Mouse (Mus musculus): ENCODE measurements around the gene Cryzl1. TPM values are rescaled to one million over a fixed set of nuclear protein-coding genes. Genes with fewer than 3 reads are reported as not detected.

Gene Cryzl1
- polyA plus RNA-seq (2012; ENCODE audit: insufficient read depth, insufficient read length, missing spikeins) = 41.2 and 41.5 TPM in 2 replicates

GRCm38 (mm10) chr16:91728123-91729065 lies at the start of gene Cryzl1:
Cryzl1 (minus strand) TSS chr16:91728975.
- peak within 1 kb of the TSS; percentile 76 for H3K4me3 ChIP-seq (ENCODE audit: insufficient read depth, low read depth, low read length)
- peak within 1 kb of the TSS; percentile 84 for H3K27ac ChIP-seq (replicated peaks; ENCODE audit: low read depth, low read length)
- peaks cover 9% of the 10 kb centered on the region; the same call in 1 of the 2 replicates for H3K4me1 ChIP-seq (ENCODE audit: control insufficient read depth, insufficient read depth, insufficient read length, low read length)

- no peak overlapping the region for H3K27ac ChIP-seq (replicated peaks; ENCODE audit: low read depth, low read length)
- no peak overlapping the region for H3K4me3 ChIP-seq (ENCODE audit: insufficient read depth, low read depth, low read length)
- H3K4me1 ChIP-seq (ENCODE audit: control insufficient read depth, insufficient read depth, insufficient read length, low read length) = peaks cover 6% of the 10 kb centered on the region
Observed at GRCm38 (mm10) chr16:91772586-91772985, 43.8 kb upstream of the Cryzl1 start.

GRCm38 (mm10) chr16:91771334-91771733 lies 42.6 kb upstream of the Cryzl1 start:
- no peak overlapping the region for H3K27ac ChIP-seq (replicated peaks; ENCODE audit: low read depth, low read length)
- H3K4me3 ChIP-seq (ENCODE audit: insufficient read depth, low read depth, low read length) = no peak overlapping the region
- H3K4me1 ChIP-seq (ENCODE audit: control insufficient read depth, insufficient read depth, insufficient read length, low read length) = peaks cover 12% of the 10 kb centered on the region

GRCm38 (mm10) chr16:91770662-91771061 lies 41.9 kb upstream of the Cryzl1 start:
- Histone ChIP-seq H3K4me3 (ENCODE audit: insufficient read depth, low read depth, low read length) (no peak overlapping the region), H3K27ac (replicated peaks; ENCODE audit: low read depth, low read length) (no peak overlapping the region)

GRCm38 (mm10) chr16:91769911-91770310 lies 41.1 kb upstream of the Cryzl1 start:
- Histone ChIP-seq H3K4me1 (ENCODE audit: control insufficient read depth, insufficient read depth, insufficient read length, low read length) (peaks cover 17% of the 10 kb centered on the region), H3K4me3 (ENCODE audit: insufficient read depth, low read depth, low read length) (no peak overlapping the region), H3K27ac (replicated peaks; ENCODE audit: low read depth, low read length) (no peak overlapping the region)

More at GRCm38 (mm10) chr16:91770662-91771061, 41.9 kb upstream of the Cryzl1 start:
- peaks cover 17% of the 10 kb centered on the region for H3K4me1 ChIP-seq (ENCODE audit: control insufficient read depth, insufficient read depth, insufficient read length, low read length)

GRCm38 (mm10) chr16:91768586-91768985 lies 39.8 kb upstream of the Cryzl1 start:
- peaks cover 20% of the 10 kb centered on the region for H3K4me1 ChIP-seq (ENCODE audit: control insufficient read depth, insufficient read depth, insufficient read length, low read length)
- no peak overlapping the region for H3K27ac ChIP-seq (replicated peaks; ENCODE audit: low read depth, low read length)
- no peak overlapping the region for H3K4me3 ChIP-seq (ENCODE audit: insufficient read depth, low read depth, low read length)

- H3K4me1 ChIP-seq (ENCODE audit: control insufficient read depth, insufficient read depth, insufficient read length, low read length) = peaks cover 23% of the 10 kb centered on the region
- peak overlapping the region; percentile 77 for H3K27ac ChIP-seq (replicated peaks; ENCODE audit: low read depth, low read length)
- no peak overlapping the region for H3K4me3 ChIP-seq (ENCODE audit: insufficient read depth, low read depth, low read length)
Observed at GRCm38 (mm10) chr16:91767165-91767701, 38.5 kb upstream of the Cryzl1 start.

GRCm38 (mm10) chr16:91765816-91766210 lies 37.0 kb upstream of the Cryzl1 start:
- no peak overlapping the region for H3K27ac ChIP-seq (replicated peaks; ENCODE audit: low read depth, low read length)
- H3K4me1 ChIP-seq (ENCODE audit: control insufficient read depth, insufficient read depth, insufficient read length, low read length) = peaks cover 23% of the 10 kb centered on the region

GRCm38 (mm10) chr16:91765121-91765815 lies 36.5 kb upstream of the Cryzl1 start:
- H3K4me3 ChIP-seq (ENCODE audit: insufficient read depth, low read depth, low read length) = no peak overlapping the region
- no peak overlapping the region for H3K27ac ChIP-seq (replicated peaks; ENCODE audit: low read depth, low read length)
- H3K4me1 ChIP-seq (ENCODE audit: control insufficient read depth, insufficient read depth, insufficient read length, low read length) = peaks cover 23% of the 10 kb centered on the region

More at GRCm38 (mm10) chr16:91765816-91766210, 37.0 kb upstream of the Cryzl1 start:
- H3K4me3 ChIP-seq (ENCODE audit: insufficient read depth, low read depth, low read length) = no peak overlapping the region

GRCm38 (mm10) chr16:91764414-91764813 lies 35.6 kb upstream of the Cryzl1 start:
- peaks cover 23% of the 10 kb centered on the region for H3K4me1 ChIP-seq (ENCODE audit: control insufficient read depth, insufficient read depth, insufficient read length, low read length)
- H3K4me3 ChIP-seq (ENCODE audit: insufficient read depth, low read depth, low read length) = no peak overlapping the region
- H3K27ac ChIP-seq (replicated peaks; ENCODE audit: low read depth, low read length) = no peak overlapping the region

- Histone ChIP-seq H3K4me1 (ENCODE audit: control insufficient read depth, insufficient read depth, insufficient read length, low read length) (peaks cover 23% of the 10 kb centered on the region), H3K4me3 (ENCODE audit: insufficient read depth, low read depth, low read length) (no peak overlapping the region), H3K27ac (replicated peaks; ENCODE audit: low read depth, low read length) (no peak overlapping the region)
Observed at GRCm38 (mm10) chr16:91763975-91764374, 35.2 kb upstream of the Cryzl1 start.

GRCm38 (mm10) chr16:91762476-91762875 lies 33.7 kb upstream of the Cryzl1 start:
- H3K4me3 ChIP-seq (ENCODE audit: insufficient read depth, low read depth, low read length) = no peak overlapping the region
- H3K27ac ChIP-seq (replicated peaks; ENCODE audit: low read depth, low read length) = no peak overlapping the region
- peaks cover 17% of the 10 kb centered on the region for H3K4me1 ChIP-seq (ENCODE audit: control insufficient read depth, insufficient read depth, insufficient read length, low read length)

- Histone ChIP-seq H3K27ac (replicated peaks; ENCODE audit: low read depth, low read length) (no peak overlapping the region), H3K4me3 (ENCODE audit: insufficient read depth, low read depth, low read length) (no peak overlapping the region), H3K4me1 (ENCODE audit: control insufficient read depth, insufficient read depth, insufficient read length, low read length) (peaks cover 17% of the 10 kb centered on the region)
Observed at GRCm38 (mm10) chr16:91761761-91762160, 33.0 kb upstream of the Cryzl1 start.

- peaks cover 12% of the 10 kb centered on the region for H3K4me1 ChIP-seq (ENCODE audit: control insufficient read depth, insufficient read depth, insufficient read length, low read length)
- H3K4me3 ChIP-seq (ENCODE audit: insufficient read depth, low read depth, low read length) = no peak overlapping the region
- no peak overlapping the region for H3K27ac ChIP-seq (replicated peaks; ENCODE audit: low read depth, low read length)
Observed at GRCm38 (mm10) chr16:91761202-91761601, 32.4 kb upstream of the Cryzl1 start.

- H3K27ac ChIP-seq (replicated peaks; ENCODE audit: low read depth, low read length) = no peak overlapping the region
- H3K4me1 ChIP-seq (ENCODE audit: control insufficient read depth, insufficient read depth, insufficient read length, low read length) = peaks cover 3% of the 10 kb centered on the region
- H3K4me3 ChIP-seq (ENCODE audit: insufficient read depth, low read depth, low read length) = no peak overlapping the region
Observed at GRCm38 (mm10) chr16:91754957-91755356, 26.2 kb upstream of the Cryzl1 start.

All from brown adipose tissue, adult 24 weeks (tissue).